Mouse (Mus musculus) G1E (cell line): Measurements from ENCODE around the gene Dmrtb1. TPM values are rescaled to one million over a fixed set of nuclear protein-coding genes. Genes with fewer than 3 reads are reported as not detected.

Source experiments
- ATAC-seq: 2 replicates; pipeline ENCODE4 v1.8.0; 2016; ENCODE audit warnings: mild to moderate bottlenecking; ENCODE audit not compliant: insufficient number of reproducible peaks, poor library complexity, low FRiP score, severe bottlenecking; ENCODE audit errors: extremely low read depth
- DNase-seq: peaks from one replicate; pipeline ENCODE4 v3.0.0; 2012; ENCODE audit warnings: low spot score
- H3K27me3 ChIP-seq: 2 replicates; pipeline ENCODE4 v1.6.1; 2012; ENCODE audit warnings: mild to moderate bottlenecking, low read length, inconsistent platforms; ENCODE audit not compliant: insufficient read depth
- H3K36me3 ChIP-seq: replicated peaks from 2 replicates; pipeline ENCODE3; 2012; ENCODE audit warnings: mild to moderate bottlenecking, inconsistent platforms
- H3K4me1 ChIP-seq: 2 replicates; pipeline ENCODE4 v1.6.1; 2012; ENCODE audit warnings: low read depth, low read length, inconsistent platforms, mixed read lengths; ENCODE audit not compliant: insufficient read depth
- H3K4me3 ChIP-seq: 2 replicates; pipeline ENCODE4 v1.5.1; 2012; ENCODE audit warnings: low read depth, mild to moderate bottlenecking, inconsistent platforms, low read length, moderate library complexity, mixed read lengths
- H3K9me3 ChIP-seq: replicated peaks from 2 replicates; pipeline ENCODE4 v1.6.1; 2012; ENCODE audit warnings: inconsistent platforms
- CTCF ChIP-seq: IDR thresholded peaks from 2 replicates; pipeline ENCODE4 v1.5.1; 2012; ENCODE audit warnings: low read depth, low read length, inconsistent platforms, mixed read lengths
- GATA1 ChIP-seq: IDR thresholded peaks from 2 replicates; pipeline ENCODE4 v1.6.1; 2012; ENCODE audit warnings: borderline replicate concordance, low read length, inconsistent platforms, mixed read lengths
- GATA2 ChIP-seq: IDR thresholded peaks from 2 replicates; pipeline ENCODE4 v1.6.1; 2012; ENCODE audit warnings: low read depth, low read length, inconsistent platforms, borderline replicate concordance
- POLR2AphosphoS5 ChIP-seq: IDR thresholded peaks from 2 replicates; pipeline ENCODE4 v1.6.1; 2012; ENCODE audit warnings: low read depth, low read length, inconsistent platforms; ENCODE audit not compliant: insufficient replicate concordance
- TAL1 ChIP-seq: conservative IDR thresholded peaks from 2 replicates; pipeline ENCODE4 v1.6.1; 2012; ENCODE audit warnings: low read depth, low read length, inconsistent platforms, mixed read lengths
- polyA plus RNA-seq: library from polyadenylated mRNA; stranded (reverse); fragments of >175 nt; gene quantifications from 2 replicates; pipeline ENCODE4 v1.2.3, GENCODE M21; 2012
- total RNA-seq, 2 experiments: library from RNA; stranded (forward) in 1 of 2; stranded (reverse) in 1 of 2; fragments of 200-1000 nt in 1 of 2; fragments of >200 nt in 1 of 2; fragmentation: Nextera tagmentation in 1 of 2; gene quantifications; 2 replicates each; pipeline ENCODE4 v1.2.3; 2014 to 2017

Dmrtb1 gene
- total RNA-seq (2014; fragmentation: Nextera tagmentation) (not detected in 2 replicates), total RNA-seq (2017) (not detected in 2 replicates), polyA plus RNA-seq (not detected in 2 replicates)

- Histone ChIP-seq H3K36me3 (no peaks in the 10 kb centered on the region), H3K9me3 (no peaks in the 10 kb centered on the region), H3K27me3 (peaks cover 19% of the 10 kb centered on the region), H3K4me3 (no peak within 1 kb of the TSS), H3K4me1 (no peaks in the 10 kb centered on the region)
- ATAC-seq: no peak
- no peak for TF ChIP-seq GATA1
- TF ChIP-seq TAL1: no peak
- no peak for TF ChIP-seq CTCF
- TF ChIP-seq GATA2: no peak
- TF ChIP-seq POLR2AphosphoS5: no peak
- no peak for DNase-seq
Observed at GRCm38 (mm10) chr4:107684130-107684529, at the start of gene Dmrtb1. Gene Dmrtb1, minus strand, starts transcription at chr4:107684230.

GRCm38 (mm10) chr4:107733603-107734002 lies 49.6 kb upstream of the Dmrtb1 start:
- Histone ChIP-seq H3K4me3 (no peak overlapping the region), H3K9me3 (no peaks in the 10 kb centered on the region), H3K36me3 (no peaks in the 10 kb centered on the region), H3K4me1 (peaks cover 39% of the 10 kb centered on the region), H3K27me3 (peaks cover 5% of the 10 kb centered on the region; the same call in 1 of the 2 replicates)
- DNase-seq (no peak), ATAC-seq (no peak)
- TF ChIP-seq CTCF: no peak
- no peak for TF ChIP-seq TAL1
- no peak for TF ChIP-seq POLR2AphosphoS5
- no peak for TF ChIP-seq GATA1
- no peak for TF ChIP-seq GATA2

DNA sequence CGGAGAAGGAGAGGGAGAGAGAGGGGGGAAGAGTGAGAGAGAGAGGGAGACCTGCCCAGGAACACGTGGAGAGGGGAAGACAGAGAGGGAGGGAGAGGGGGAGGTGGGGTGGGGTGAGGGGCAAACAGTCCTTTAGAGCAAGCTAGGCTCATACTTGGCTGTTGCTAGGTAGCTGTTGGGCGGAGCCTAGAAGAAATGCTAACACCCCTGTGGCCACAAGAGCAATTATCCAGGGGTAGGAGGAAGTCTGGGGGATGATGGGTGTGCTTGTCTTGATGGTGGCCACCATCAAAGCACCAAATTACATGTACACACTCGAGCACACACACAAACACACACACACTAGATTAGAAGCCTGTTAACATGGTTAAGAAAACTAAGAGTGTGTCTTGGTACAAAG lies 48.6 kb upstream of the Dmrtb1 start:
- Histone ChIP-seq H3K4me3 (no peak overlapping the region), H3K9me3 (no peaks in the 10 kb centered on the region), H3K36me3 (no peaks in the 10 kb centered on the region), H3K27me3 (peaks cover 4% of the 10 kb centered on the region; the same call in 1 of the 2 replicates), H3K4me1 (peaks cover 36% of the 10 kb centered on the region)
- no peak for TF ChIP-seq POLR2AphosphoS5
- no peak for ATAC-seq
- DNase-seq: peak; percentile 52

DNA sequence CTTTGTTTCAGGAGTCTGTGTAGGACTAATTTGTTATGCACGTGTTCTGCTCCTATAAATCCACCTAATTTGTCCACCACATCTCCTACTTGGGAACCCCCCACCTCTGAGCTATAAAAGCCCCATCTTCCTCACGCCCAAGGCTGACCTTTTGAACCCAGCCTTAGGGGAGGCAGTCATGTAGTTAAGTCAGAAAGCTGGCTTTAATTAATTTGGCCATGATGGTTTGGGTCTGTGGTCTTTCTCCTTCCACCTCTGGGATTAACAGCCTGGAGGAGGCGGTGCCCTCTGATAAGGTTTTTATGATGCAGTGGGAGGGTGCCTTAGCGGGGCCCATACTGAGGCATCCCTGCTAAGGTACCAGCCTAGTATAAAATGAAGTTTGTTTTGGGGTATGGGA lies 48.2 kb upstream of the Dmrtb1 start:
- TF ChIP-seq POLR2AphosphoS5 (no peak), CTCF (no peak), TAL1 (no peak), GATA1 (no peak)
- peaks cover 37% of the 10 kb centered on the region for H3K4me1 ChIP-seq
- H3K27me3 ChIP-seq: peaks cover 4% of the 10 kb centered on the region; the same call in 1 of the 2 replicates
- DNase-seq: peak; percentile 23
- no peaks in the 10 kb centered on the region for H3K9me3 ChIP-seq
- no peak for ATAC-seq
- H3K36me3 ChIP-seq: no peaks in the 10 kb centered on the region
- no peak overlapping the region for H3K4me3 ChIP-seq

DNA sequence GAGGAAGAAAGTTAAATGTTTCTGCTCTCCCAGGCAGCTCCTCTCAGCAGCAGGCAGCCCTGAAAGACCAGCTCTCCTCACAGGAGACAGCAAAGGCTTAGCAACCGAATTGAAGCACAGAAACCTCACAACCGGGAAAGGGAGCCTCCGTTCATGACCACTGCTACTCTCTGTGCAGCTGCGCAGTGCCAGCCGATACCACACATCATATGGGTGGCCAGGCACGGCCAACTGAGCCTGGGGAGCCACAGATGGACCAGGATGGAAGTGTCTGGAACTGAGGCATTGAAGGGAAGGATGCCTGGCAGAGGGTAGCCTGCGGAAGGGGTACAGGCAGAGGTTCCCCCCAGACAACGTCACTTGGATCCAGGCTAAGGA lies 47.0 kb upstream of the Dmrtb1 start:
- Histone ChIP-seq H3K36me3 (no peaks in the 10 kb centered on the region), H3K4me3 (no peak overlapping the region), H3K4me1 (peaks cover 37% of the 10 kb centered on the region), H3K27me3 (peaks cover 4% of the 10 kb centered on the region; the same call in 1 of the 2 replicates), H3K9me3 (no peaks in the 10 kb centered on the region)
- DNase-seq: no peak
- ATAC-seq: no peak
- TF ChIP-seq GATA1: no peak
- no peak for TF ChIP-seq GATA2
- TF ChIP-seq CTCF: no peak
- no peak for TF ChIP-seq TAL1
- TF ChIP-seq POLR2AphosphoS5: no peak

- TF ChIP-seq GATA2: no peak
- TF ChIP-seq GATA1: no peak
- TF ChIP-seq CTCF: no peak
- TF ChIP-seq TAL1: no peak
- no peak for TF ChIP-seq POLR2AphosphoS5
- ATAC-seq: no peak
- Histone ChIP-seq H3K4me3 (no peak overlapping the region), H3K4me1 (peaks cover 37% of the 10 kb centered on the region), H3K27me3 (peaks cover 4% of the 10 kb centered on the region; the same call in 1 of the 2 replicates), H3K9me3 (no peaks in the 10 kb centered on the region), H3K36me3 (no peaks in the 10 kb centered on the region)
- no peak for DNase-seq
Observed at GRCm38 (mm10) chr4:107730391-107731087, 46.5 kb upstream of the Dmrtb1 start.

GRCm38 (mm10) chr4:107725432-107725831 lies 41.4 kb upstream of the Dmrtb1 start:
- peaks cover 24% of the 10 kb centered on the region for H3K4me1 ChIP-seq
- TF ChIP-seq CTCF (no peak), GATA2 (no peak), GATA1 (no peak), POLR2AphosphoS5 (no peak), TAL1 (no peak)
- no peak overlapping the region for H3K4me3 ChIP-seq
- no peak for ATAC-seq
- 0 out of 2 replicates have a peak, but pooled peaks cover 2% of the 10 kb centered on the region for H3K27me3 ChIP-seq
- DNase-seq: no peak
- H3K36me3 ChIP-seq: no peaks in the 10 kb centered on the region
- no peaks in the 10 kb centered on the region for H3K9me3 ChIP-seq
